Mouse (Mus musculus): ENCODE results near the gene Sin3b. TPM values are rescaled to one million over a fixed set of nuclear protein-coding genes. Genes with fewer than 3 reads are reported as not detected.
A peak's percentile ranks its signal among the peaks of the same experiment; 100 is the strongest.

Sin3b gene
- total RNA-seq, 2 experiments from 2014 or later, result 101 to 102 TPM

GRCm38 (mm10) chr8:72753165-72753564, 30.1 kb downstream of the Sin3b start:
- ATAC-seq (ENCODE audit: poor library complexity, severe bottlenecking), result no peak

DNA sequence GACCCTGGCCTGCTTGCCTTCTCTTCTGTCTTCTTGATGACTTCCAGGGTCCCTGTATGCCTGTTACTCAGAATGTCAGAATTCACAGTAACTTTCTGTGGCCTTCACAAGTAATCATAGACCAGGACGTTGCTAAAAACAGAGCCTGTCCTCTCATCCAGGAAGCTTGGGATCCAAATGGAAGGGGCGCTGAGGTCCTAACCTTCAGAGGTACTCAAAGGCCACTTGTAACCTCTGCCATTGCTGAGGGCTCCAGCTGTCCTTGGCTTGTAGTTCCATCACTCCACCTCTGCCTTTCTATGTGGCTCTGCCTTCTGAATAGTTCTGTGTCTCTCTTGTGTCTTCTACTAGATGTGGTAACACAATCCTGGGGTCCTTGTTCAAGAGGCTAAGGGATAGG, 30.7 kb downstream of the Sin3b start:
- ATAC-seq (ENCODE audit: poor library complexity, severe bottlenecking), result no peak

DNA sequence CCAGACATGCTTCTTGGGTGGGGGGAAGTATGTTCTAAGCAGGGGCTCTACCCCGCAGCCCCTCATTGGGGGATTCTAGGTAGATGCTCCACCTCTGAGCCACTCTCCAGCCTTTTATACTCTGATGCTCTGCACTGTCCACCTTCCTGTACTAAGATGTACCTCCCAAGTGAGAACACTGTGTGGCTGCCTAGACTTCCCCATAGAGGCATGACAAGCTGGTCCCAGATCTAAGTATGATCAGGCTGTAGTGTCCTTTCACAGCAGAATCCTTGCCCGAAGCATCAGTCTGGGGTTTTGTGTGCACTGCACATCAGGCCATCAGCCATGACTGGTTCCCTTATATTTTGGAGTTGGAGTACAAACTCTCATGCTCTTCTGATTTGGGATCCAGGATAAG, 32.9 kb downstream of the Sin3b start:
- ATAC-seq (ENCODE audit: poor library complexity, severe bottlenecking), result no peak

DNA sequence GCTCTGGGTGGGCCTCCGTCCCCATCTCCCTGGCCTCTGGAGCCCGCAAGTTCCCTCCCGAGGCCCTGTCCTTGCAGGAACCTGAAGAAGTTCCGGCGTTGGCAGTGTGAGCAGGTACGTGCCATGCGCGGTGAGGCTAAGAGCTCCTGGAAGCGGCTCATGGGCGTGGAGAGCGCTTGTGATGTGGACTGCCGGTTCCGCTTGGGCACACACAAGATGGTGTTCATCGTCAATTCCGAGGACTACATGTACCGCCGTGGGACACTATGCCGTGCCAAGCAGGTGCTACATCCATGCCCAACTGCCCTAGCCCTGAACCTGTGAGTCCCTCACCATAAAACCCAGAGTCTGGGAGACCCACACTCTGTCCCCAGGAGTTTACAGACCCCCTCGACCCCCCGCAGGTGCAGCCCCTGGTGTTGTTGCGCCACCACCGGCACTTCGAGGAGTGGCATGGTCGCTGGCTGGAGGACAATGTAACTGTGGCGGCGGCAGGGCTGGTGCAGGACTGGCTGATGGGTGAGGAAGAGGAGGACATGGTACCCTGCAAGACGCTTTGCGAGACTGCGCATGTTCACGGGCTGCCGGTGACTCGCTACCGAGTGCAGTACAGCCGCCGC, 33.8 kb downstream of the Sin3b start:
- no peak for ATAC-seq (ENCODE audit: poor library complexity, severe bottlenecking)

DNA sequence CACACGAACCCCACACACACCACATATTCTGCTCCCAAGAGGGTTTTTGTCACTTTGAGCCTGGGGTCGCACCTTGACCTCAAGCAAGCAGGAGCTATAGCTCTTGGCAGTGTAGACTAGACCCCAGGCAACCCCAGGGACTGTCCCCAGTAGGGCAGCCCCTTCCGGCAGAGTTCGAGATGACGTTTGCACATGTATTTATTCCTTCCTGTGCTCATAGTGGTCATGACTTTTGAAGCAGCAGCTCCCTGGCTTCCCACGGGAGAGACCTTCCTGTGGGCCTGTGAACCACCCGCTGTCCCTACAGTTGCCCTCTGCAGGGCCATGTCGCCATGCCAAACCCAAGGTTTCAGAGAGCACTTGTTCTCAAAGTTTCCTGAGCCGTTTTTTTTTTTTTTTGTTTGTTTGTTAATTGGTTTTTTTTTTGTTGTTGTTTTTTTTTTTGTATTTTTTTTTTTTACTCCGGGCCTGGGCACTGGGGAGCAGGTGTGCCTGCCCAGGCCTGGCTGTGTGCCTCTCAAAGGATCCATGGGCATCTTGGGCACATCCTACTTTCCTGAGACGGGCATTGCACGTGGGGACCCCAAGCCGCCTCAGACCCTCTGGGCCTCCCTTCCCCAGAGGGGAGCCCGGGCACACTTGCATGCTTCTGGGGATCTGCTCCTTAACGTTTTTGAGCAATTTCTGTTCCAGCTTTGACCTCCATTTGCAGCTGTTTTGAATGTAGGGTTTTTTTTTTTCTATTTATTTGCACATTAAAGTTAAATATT, 34.5 kb downstream of the Sin3b start:
- ATAC-seq (ENCODE audit: poor library complexity, severe bottlenecking), result no peak

DNA sequence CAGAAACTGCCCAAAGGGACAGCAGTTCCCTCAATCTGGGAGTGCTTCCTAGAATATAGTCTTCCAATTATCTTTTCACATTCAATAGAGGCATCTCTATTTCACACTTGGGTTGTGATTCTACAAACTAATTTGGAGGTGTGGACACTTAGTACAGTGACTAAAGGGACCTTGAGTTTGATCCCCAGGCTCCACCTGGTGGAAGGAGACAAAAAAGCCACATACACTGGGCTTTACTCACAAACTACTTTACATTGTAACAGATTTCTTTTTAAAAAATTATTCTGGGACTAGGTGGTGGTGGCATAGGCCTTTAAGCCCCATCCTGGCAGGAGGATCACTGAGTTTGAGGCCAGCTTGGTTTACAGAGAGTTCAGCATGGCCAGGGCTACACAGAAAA, 35.2 kb downstream of the Sin3b start:
- ATAC-seq (ENCODE audit: poor library complexity, severe bottlenecking), result no peak

- no peak for ATAC-seq (ENCODE audit: poor library complexity, severe bottlenecking)
Measured at GRCm38 (mm10) chr8:72760216-72760615, 37.1 kb downstream of the Sin3b start.

GRCm38 (mm10) chr8:72761322-72762051, 38.4 kb downstream of the Sin3b start, which contains the start of gene F2rl3:
Gene F2rl3, plus strand, starts transcription at chr8:72761880.
- peak; percentile 58 for ATAC-seq (ENCODE audit: poor library complexity, severe bottlenecking)

DNA sequence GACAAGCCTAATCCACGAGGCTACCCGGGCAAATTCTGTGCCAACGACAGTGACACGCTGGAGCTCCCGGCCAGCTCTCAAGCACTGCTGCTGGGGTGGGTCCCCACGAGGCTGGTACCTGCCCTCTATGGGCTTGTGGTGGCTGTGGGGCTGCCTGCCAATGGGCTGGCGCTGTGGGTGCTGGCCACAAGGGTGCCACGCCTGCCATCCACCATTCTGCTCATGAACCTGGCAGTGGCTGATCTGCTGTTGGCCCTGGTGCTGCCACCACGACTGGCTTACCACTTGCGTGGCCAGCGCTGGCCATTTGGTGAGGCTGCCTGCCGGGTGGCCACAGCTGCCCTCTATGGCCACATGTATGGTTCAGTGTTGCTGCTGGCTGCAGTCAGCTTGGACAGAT, 39.2 kb downstream of the Sin3b start:
- ATAC-seq (ENCODE audit: poor library complexity, severe bottlenecking), result peak; percentile 49

- ATAC-seq (ENCODE audit: poor library complexity, severe bottlenecking), result no peak
Measured at GRCm38 (mm10) chr8:72765696-72766095, 42.6 kb downstream of the Sin3b start.

GRCm38 (mm10) chr8:72766777-72767176, 43.7 kb downstream of the Sin3b start:
- ATAC-seq (ENCODE audit: poor library complexity, severe bottlenecking), result no peak

- ATAC-seq (ENCODE audit: poor library complexity, severe bottlenecking), result no peak
Measured at GRCm38 (mm10) chr8:72777797-72778196, 54.7 kb downstream of the Sin3b start.

GRCm38 (mm10) chr8:72780644-72781043, 57.6 kb downstream of the Sin3b start:
- ATAC-seq (ENCODE audit: poor library complexity, severe bottlenecking), result no peak

GRCm38 (mm10) chr8:72801583-72801982, 78.5 kb downstream of the Sin3b start:
- ATAC-seq (ENCODE audit: poor library complexity, severe bottlenecking), result no peak

Other genes with a start within 250 kb of the Sin3b start
- gene Cherp, start 248.1 kb upstream of the Sin3b start, total RNA-seq (2015), result 55.9 and 63.0 TPM in 2 replicates
- gene Cherp, start 248.1 kb upstream of the Sin3b start, total RNA-seq (2017), result 5.9 and 21.8 TPM in 2 replicates
- gene Slc35e1, start 230.7 kb upstream of the Sin3b start, total RNA-seq (2015), result 50.7 and 54.0 TPM in 2 replicates
- gene Slc35e1, start 230.7 kb upstream of the Sin3b start, total RNA-seq (2017), result 45.7 and 49.9 TPM in 2 replicates
- gene Med26, start 175.0 kb upstream of the Sin3b start, total RNA-seq (2015), result 6.6 and 6.8 TPM in 2 replicates
- gene Med26, start 175.0 kb upstream of the Sin3b start, total RNA-seq (2017), result 4.2 and 4.7 TPM in 2 replicates
- 48.7 and 55.8 TPM in 2 replicates for gene Smim7, start 152.2 kb upstream of the Sin3b start, total RNA-seq (2015)
- 43.2 and 61.5 TPM in 2 replicates for gene Smim7, start 152.2 kb upstream of the Sin3b start, total RNA-seq (2017)
- gene Tmem38a, start 151.2 kb upstream of the Sin3b start, total RNA-seq (2015), result 3.7 and 5.6 TPM in 2 replicates
- gene Tmem38a, start 151.2 kb upstream of the Sin3b start, total RNA-seq (2017), result 3.8 and 5.0 TPM in 2 replicates
- gene Nwd1, start 76.6 kb upstream of the Sin3b start, total RNA-seq (2015), result 0.09 and 0.11 TPM in 2 replicates
- 0.55 and 0.61 TPM in 2 replicates for gene Nwd1, start 76.6 kb upstream of the Sin3b start, total RNA-seq (2017)
- gene F2rl3, start 38.6 kb downstream of the Sin3b start, total RNA-seq (2015), result 0.11 and 0.32 TPM in 2 replicates
- gene F2rl3, start 38.6 kb downstream of the Sin3b start, total RNA-seq (2017), result 0.07 and 0.08 TPM in 2 replicates